22 mouse cellular contexts compared by ENCODE assay signal in genomic region chr6:77758164-77758563, GRCm38 (mm10).
"Had no signal": no experiment of that assay in that cellular context is flagged by ENCODE, and none has a peak within 500 bp of the region (broad histone marks: within the 10 kb centered on the region; RNA-seq: fewer than 3 reads in every experiment).

No protein-coding gene starts in this region.

- H3K4me3 ChIP-seq: gastrocnemius, adult 2 months; heart, embryonic 10.5 days; heart, embryonic 12.5 days; hindbrain, embryonic 13.5 days; hindbrain, embryonic 15.5 days; layer of hippocampus, adult 2 months; left cerebral cortex, adult 2 months; limb, embryonic 10.5 days; limb, embryonic 12.5 days had no signal

- H3K4me1 ChIP-seq: heart, embryonic 10.5 days; heart, embryonic 12.5 days; hindbrain, embryonic 15.5 days; limb, embryonic 10.5 days; limb, embryonic 12.5 days had no signal

- ATAC-seq: hindbrain, postnatal 0 days; intestine, embryonic 16.5 days had no signal

- H3K9ac ChIP-seq: heart, embryonic 12.5 days; hindbrain, embryonic 13.5 days; hindbrain, embryonic 15.5 days; limb, embryonic 12.5 days had no signal

- H3K4me2 ChIP-seq: heart, embryonic 12.5 days; hindbrain, embryonic 13.5 days; hindbrain, embryonic 15.5 days; limb, embryonic 12.5 days had no signal

- DNase-seq: gastrocnemius, adult 2 months; gastrocnemius, postnatal 10 days; gastrocnemius, postnatal 25 days; heart, adult 18-20 months; heart, postnatal 10 days; heart, postnatal 36 days; kidney, adult 11 months; kidney, adult 2 months; kidney, adult 9 months; kidney, postnatal 10 days; kidney, postnatal 25 days; kidney, postnatal 4 days had no signal

- H3K9me3 ChIP-seq: heart, embryonic 10.5 days; heart, embryonic 12.5 days; hindbrain, embryonic 13.5 days; hindbrain, embryonic 15.5 days; limb, embryonic 10.5 days; limb, embryonic 12.5 days had no signal

- H3K27ac ChIP-seq: gastrocnemius, adult 2 months; heart, embryonic 10.5 days; hindbrain, embryonic 13.5 days; hindbrain, embryonic 15.5 days; hindbrain, postnatal 0 days; layer of hippocampus, adult 2 months; left cerebral cortex, adult 2 months; limb, embryonic 10.5 days; limb, embryonic 12.5 days had no signal

- H3K36me3 ChIP-seq: heart, embryonic 10.5 days; heart, embryonic 12.5 days; hindbrain, embryonic 13.5 days; hindbrain, embryonic 15.5 days; limb, embryonic 10.5 days; limb, embryonic 12.5 days had no signal

- H3K27me3 ChIP-seq: heart, embryonic 12.5 days; hindbrain, embryonic 13.5 days; hindbrain, embryonic 15.5 days; limb, embryonic 12.5 days had no signal
